Mouse (Mus musculus): ENCODE data around the gene Hdac2. TPM values are rescaled to one million over a fixed set of nuclear protein-coding genes. Genes with fewer than 3 reads are reported as not detected.
A peak's percentile ranks its signal among the peaks of the same experiment; 100 is the strongest.

The Hdac2 gene
- polyA plus RNA-seq, 1 experiment from 2014 or later: 163 TPM

- H3K36me3 ChIP-seq (ENCODE audit: control insufficient read depth, insufficient read depth, low read length): no peaks in the 10 kb centered on the region
- H3K4me3 ChIP-seq (ENCODE audit: low read depth, low read length): peak overlapping the region; percentile 93
- no peaks in the 10 kb centered on the region for H3K27me3 ChIP-seq (replicated peaks; ENCODE audit: control insufficient read depth, insufficient read depth, low read length)
- peak overlapping the region; percentile 96 for H3K27ac ChIP-seq (ENCODE audit: low read depth, low read length)
- peak overlapping the region; percentile 84 for H3K4me2 ChIP-seq
- no peak for DNase-seq (ENCODE audit: low spot score)
- peaks cover 10% of the 10 kb centered on the region; the same call in 1 of the 2 replicates for H3K4me1 ChIP-seq (replicated peaks; ENCODE audit: control insufficient read depth, insufficient read depth, low read length)
- ATAC-seq (replicated peaks; ENCODE audit: low FRiP score): peak; percentile 76
- no peaks in the 10 kb centered on the region for H3K9me3 ChIP-seq (ENCODE audit: control insufficient read depth, low read length)
- H3K9ac ChIP-seq (ENCODE audit: low read depth, low read length): peak overlapping the region; percentile 98
- WGBS: 1% methylated on average over 57 of the region's 63 CpGs
Observed at GRCm38 (mm10) chr10:36974676-36975520, 554 bp downstream of the Hdac2 start.

GRCm38 (mm10) chr10:36981866-36982265, 7.5 kb downstream of the Hdac2 start:
- Histone ChIP-seq H3K9ac (ENCODE audit: low read depth, low read length) (no peak overlapping the region), H3K9me3 (ENCODE audit: control insufficient read depth, low read length) (no peaks in the 10 kb centered on the region), H3K27ac (ENCODE audit: low read depth, low read length) (no peak overlapping the region), H3K27me3 (replicated peaks; ENCODE audit: control insufficient read depth, insufficient read depth, low read length) (no peaks in the 10 kb centered on the region), H3K36me3 (ENCODE audit: control insufficient read depth, insufficient read depth, low read length) (0 out of 2 replicates have a peak, but pooled peaks cover 2% of the 10 kb centered on the region), H3K4me2 (no peak overlapping the region), H3K4me1 (replicated peaks; ENCODE audit: control insufficient read depth, insufficient read depth, low read length) (no peaks in the 10 kb centered on the region), H3K4me3 (ENCODE audit: low read depth, low read length) (no peak overlapping the region)
- WGBS: 92% methylated on average over 4 of the region's 4 CpGs
- ATAC-seq (replicated peaks; ENCODE audit: low FRiP score): no peak
- no peak for DNase-seq (ENCODE audit: low spot score)

- no peak overlapping the region for H3K27ac ChIP-seq (ENCODE audit: low read depth, low read length)
- H3K4me1 ChIP-seq (replicated peaks; ENCODE audit: control insufficient read depth, insufficient read depth, low read length): no peaks in the 10 kb centered on the region
- WGBS: 93% methylated on average over 2 of the region's 2 CpGs
- H3K27me3 ChIP-seq (replicated peaks; ENCODE audit: control insufficient read depth, insufficient read depth, low read length): no peaks in the 10 kb centered on the region
- no peaks in the 10 kb centered on the region for H3K9me3 ChIP-seq (ENCODE audit: control insufficient read depth, low read length)
- no peak overlapping the region for H3K4me2 ChIP-seq
- peak; percentile 39; the same call in 1 of the 2 replicates for ATAC-seq (replicated peaks; ENCODE audit: low FRiP score)
- H3K9ac ChIP-seq (ENCODE audit: low read depth, low read length): no peak overlapping the region
- peaks cover 39% of the 10 kb centered on the region for H3K36me3 ChIP-seq (ENCODE audit: control insufficient read depth, insufficient read depth, low read length)
- H3K4me3 ChIP-seq (ENCODE audit: low read depth, low read length): no peak overlapping the region
- DNase-seq (ENCODE audit: low spot score): no peak
Observed at GRCm38 (mm10) chr10:36992149-36992548, 17.8 kb downstream of the Hdac2 start.

GRCm38 (mm10) chr10:37000839-37001238, 26.5 kb downstream of the Hdac2 start:
- WGBS: 89% methylated on average over 2 of the region's 2 CpGs

GRCm38 (mm10) chr10:37014274-37015107, 40.1 kb downstream of the Hdac2 start:
- H3K27ac ChIP-seq (ENCODE audit: low read depth, low read length): no peak overlapping the region
- H3K4me1 ChIP-seq (replicated peaks; ENCODE audit: control insufficient read depth, insufficient read depth, low read length): no peaks in the 10 kb centered on the region
- no peaks in the 10 kb centered on the region for H3K27me3 ChIP-seq (replicated peaks; ENCODE audit: control insufficient read depth, insufficient read depth, low read length)
- 53% methylated on average over 8 of the region's 8 CpGs for WGBS
- DNase-seq (ENCODE audit: low spot score): no peak
- ATAC-seq (replicated peaks; ENCODE audit: low FRiP score): no peak
- no peak overlapping the region for H3K9ac ChIP-seq (ENCODE audit: low read depth, low read length)
- no peaks in the 10 kb centered on the region for H3K9me3 ChIP-seq (ENCODE audit: control insufficient read depth, low read length)
- H3K4me3 ChIP-seq (ENCODE audit: low read depth, low read length): no peak overlapping the region
- H3K36me3 ChIP-seq (ENCODE audit: control insufficient read depth, insufficient read depth, low read length): no peaks in the 10 kb centered on the region
- H3K4me2 ChIP-seq: no peak overlapping the region

More at GRCm38 (mm10) chr10:37000839-37001238, 26.5 kb downstream of the Hdac2 start:
- Histone ChIP-seq H3K4me3 (ENCODE audit: low read depth, low read length) (no peak overlapping the region), H3K27ac (ENCODE audit: low read depth, low read length) (no peak overlapping the region), H3K4me1 (replicated peaks; ENCODE audit: control insufficient read depth, insufficient read depth, low read length) (no peaks in the 10 kb centered on the region), H3K9me3 (ENCODE audit: control insufficient read depth, low read length) (no peaks in the 10 kb centered on the region), H3K9ac (ENCODE audit: low read depth, low read length) (no peak overlapping the region), H3K27me3 (replicated peaks; ENCODE audit: control insufficient read depth, insufficient read depth, low read length) (no peaks in the 10 kb centered on the region), H3K36me3 (ENCODE audit: control insufficient read depth, insufficient read depth, low read length) (peaks cover 43% of the 10 kb centered on the region), H3K4me2 (no peak overlapping the region)
- ATAC-seq (replicated peaks; ENCODE audit: low FRiP score) (no peak), DNase-seq (ENCODE audit: low spot score) (no peak)

- no peaks in the 10 kb centered on the region for H3K9me3 ChIP-seq (ENCODE audit: control insufficient read depth, low read length)
- no peaks in the 10 kb centered on the region for H3K36me3 ChIP-seq (ENCODE audit: control insufficient read depth, insufficient read depth, low read length)
- DNase-seq (ENCODE audit: low spot score) (no peak), ATAC-seq (replicated peaks; ENCODE audit: low FRiP score) (no peak)
- WGBS: 40% methylated on average over 2 of the region's 2 CpGs
- no peak overlapping the region for H3K9ac ChIP-seq (ENCODE audit: low read depth, low read length)
- no peak overlapping the region for H3K4me3 ChIP-seq (ENCODE audit: low read depth, low read length)
- H3K4me2 ChIP-seq: no peak overlapping the region
- H3K4me1 ChIP-seq (replicated peaks; ENCODE audit: control insufficient read depth, insufficient read depth, low read length): no peaks in the 10 kb centered on the region
- H3K27ac ChIP-seq (ENCODE audit: low read depth, low read length): no peak overlapping the region
- no peaks in the 10 kb centered on the region for H3K27me3 ChIP-seq (replicated peaks; ENCODE audit: control insufficient read depth, insufficient read depth, low read length)
Observed at GRCm38 (mm10) chr10:37015729-37016128, 41.4 kb downstream of the Hdac2 start.

- Histone ChIP-seq H3K4me1 (replicated peaks; ENCODE audit: control insufficient read depth, insufficient read depth, low read length) (no peaks in the 10 kb centered on the region), H3K4me3 (ENCODE audit: low read depth, low read length) (no peak overlapping the region), H3K4me2 (no peak overlapping the region), H3K27ac (ENCODE audit: low read depth, low read length) (no peak overlapping the region), H3K36me3 (ENCODE audit: control insufficient read depth, insufficient read depth, low read length) (no peaks in the 10 kb centered on the region), H3K9me3 (ENCODE audit: control insufficient read depth, low read length) (no peaks in the 10 kb centered on the region), H3K9ac (ENCODE audit: low read depth, low read length) (no peak overlapping the region), H3K27me3 (replicated peaks; ENCODE audit: control insufficient read depth, insufficient read depth, low read length) (no peaks in the 10 kb centered on the region)
- DNase-seq (ENCODE audit: low spot score) (no peak), ATAC-seq (replicated peaks; ENCODE audit: low FRiP score) (no peak)
- WGBS: 79% methylated on average over 2 of the region's 2 CpGs
Observed at GRCm38 (mm10) chr10:37016200-37016599, 41.9 kb downstream of the Hdac2 start.

- Histone ChIP-seq H3K4me1 (replicated peaks; ENCODE audit: control insufficient read depth, insufficient read depth, low read length) (no peaks in the 10 kb centered on the region), H3K9ac (ENCODE audit: low read depth, low read length) (no peak overlapping the region), H3K27me3 (replicated peaks; ENCODE audit: control insufficient read depth, insufficient read depth, low read length) (no peaks in the 10 kb centered on the region), H3K27ac (ENCODE audit: low read depth, low read length) (no peak overlapping the region), H3K9me3 (ENCODE audit: control insufficient read depth, low read length) (no peaks in the 10 kb centered on the region), H3K36me3 (ENCODE audit: control insufficient read depth, insufficient read depth, low read length) (no peaks in the 10 kb centered on the region), H3K4me3 (ENCODE audit: low read depth, low read length) (no peak overlapping the region), H3K4me2 (no peak overlapping the region)
- no peak for ATAC-seq (replicated peaks; ENCODE audit: low FRiP score)
- DNase-seq (ENCODE audit: low spot score): no peak
- 80% methylated on average over 1 of the region's 1 CpGs for WGBS
Observed at GRCm38 (mm10) chr10:37024301-37024700, 50.0 kb downstream of the Hdac2 start.

Measured in liver, embryonic 11.5 days (tissue).